Mouse (Mus musculus) erythroblast, embryonic 14.5 days (primary cell): Measurements from ENCODE around the gene Abcg4.

Source experiments
- GATA1 ChIP-seq: IDR thresholded peaks from 2 replicates; pipeline ENCODE4 v1.6.1; 2012; ENCODE audit warnings: low read length, inconsistent platforms, mixed read lengths
- TAL1 ChIP-seq: IDR thresholded peaks from 3 replicates; pipeline ENCODE4 v1.6.1; 2012; ENCODE audit warnings: low read length, inconsistent platforms, mixed read lengths

DNA sequence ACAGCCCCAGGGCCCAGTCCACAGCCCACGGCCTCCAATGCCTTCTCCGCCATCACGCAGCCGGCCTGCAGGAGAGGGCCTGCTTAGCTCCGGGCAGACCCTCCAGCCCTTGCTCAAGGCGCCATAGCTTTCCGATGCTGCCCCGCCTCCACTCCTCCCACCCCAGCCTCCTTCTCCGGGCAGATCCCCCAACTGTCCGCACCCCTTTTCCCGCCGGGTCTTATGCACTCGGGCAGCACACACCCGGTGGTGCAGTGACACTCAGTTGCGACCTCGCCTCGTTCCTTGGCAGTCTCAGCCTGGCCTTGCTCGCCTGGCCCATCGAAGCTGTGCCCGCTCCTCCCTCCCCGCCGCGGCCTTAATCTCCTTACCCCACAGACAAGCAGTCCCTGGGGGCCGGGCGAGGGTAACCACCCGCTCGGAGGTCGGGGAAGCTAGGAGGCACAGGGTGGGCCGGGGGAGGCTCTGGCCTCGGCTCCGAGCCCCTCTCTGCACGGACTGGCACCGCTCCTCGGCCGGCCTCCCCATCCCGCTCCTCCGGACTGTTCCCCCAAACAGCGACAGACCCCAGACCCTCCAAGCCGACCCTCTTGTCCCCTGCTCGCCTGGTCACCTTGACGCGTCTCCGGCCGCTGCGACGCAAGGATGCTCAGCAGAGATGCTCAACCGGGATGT lies 877 bp downstream of the Abcg4 start:
- TF ChIP-seq GATA1 (no peak), TAL1 (no peak)
